Mouse (Mus musculus): ENCODE results near the gene Dut.
"Not testable (repeated sequence)": the region's sequence is repeated elsewhere in the genome, so short reads cannot be mapped to it uniquely, and the experiment has no call there.

Gene Dut

GRCm38 (mm10) chr2:125254630-125255029 is 7.6 kb downstream of the Dut start:
- DNase-seq (ENCODE audit: extremely low spot score, low spot score), result no peak

GRCm38 (mm10) chr2:125255886-125256285 is 8.9 kb downstream of the Dut start:
- DNase-seq (ENCODE audit: extremely low spot score, low spot score), result no peak

- no peak for DNase-seq (ENCODE audit: extremely low spot score, low spot score)
Measured at GRCm38 (mm10) chr2:125259230-125260120, 12.5 kb downstream of the Dut start.

- DNase-seq (ENCODE audit: extremely low spot score, low spot score), result no peak
Measured at GRCm38 (mm10) chr2:125260326-125260725, 13.3 kb downstream of the Dut start.

- DNase-seq (ENCODE audit: extremely low spot score, low spot score), result no peak
Measured at GRCm38 (mm10) chr2:125263056-125263455, 16.1 kb downstream of the Dut start.

- DNase-seq (ENCODE audit: extremely low spot score, low spot score), result no peak
Measured at GRCm38 (mm10) chr2:125263753-125264152, 16.8 kb downstream of the Dut start.

- DNase-seq (ENCODE audit: extremely low spot score, low spot score), result no peak
Measured at GRCm38 (mm10) chr2:125268876-125269275, 21.9 kb downstream of the Dut start.

GRCm38 (mm10) chr2:125275617-125276016 is 28.6 kb downstream of the Dut start:
- no peak for DNase-seq (ENCODE audit: extremely low spot score, low spot score)

GRCm38 (mm10) chr2:125276692-125277091 is 29.7 kb downstream of the Dut start:
- no peak for DNase-seq (ENCODE audit: extremely low spot score, low spot score)

- DNase-seq (ENCODE audit: extremely low spot score, low spot score), result no peak
Measured at GRCm38 (mm10) chr2:125278474-125278873, 31.5 kb downstream of the Dut start.

- not testable (repeated sequence) for DNase-seq (ENCODE audit: extremely low spot score, low spot score)
Measured at GRCm38 (mm10) chr2:125279995-125280394, 33.0 kb downstream of the Dut start.

- no peak for DNase-seq (ENCODE audit: extremely low spot score, low spot score)
Measured at GRCm38 (mm10) chr2:125282334-125283206, 35.6 kb downstream of the Dut start.

- no peak for DNase-seq (ENCODE audit: extremely low spot score, low spot score)
Measured at GRCm38 (mm10) chr2:125285777-125286176, 38.8 kb downstream of the Dut start.

GRCm38 (mm10) chr2:125290197-125290965 is 43.4 kb downstream of the Dut start:
- DNase-seq (ENCODE audit: extremely low spot score, low spot score), result no peak

- no peak for DNase-seq (ENCODE audit: extremely low spot score, low spot score)
Measured at GRCm38 (mm10) chr2:125291101-125291500, 44.1 kb downstream of the Dut start.

GRCm38 (mm10) chr2:125292616-125293015 is 45.6 kb downstream of the Dut start:
- no peak for DNase-seq (ENCODE audit: extremely low spot score, low spot score)

- no peak for DNase-seq (ENCODE audit: extremely low spot score, low spot score)
Measured at GRCm38 (mm10) chr2:125293969-125294491, 47.0 kb downstream of the Dut start.

- DNase-seq (ENCODE audit: extremely low spot score, low spot score), result no peak
Measured at GRCm38 (mm10) chr2:125295526-125295925, 48.5 kb downstream of the Dut start.

GRCm38 (mm10) chr2:125298841-125299240 is 51.9 kb downstream of the Dut start:
- no peak for DNase-seq (ENCODE audit: extremely low spot score, low spot score)

- DNase-seq (ENCODE audit: extremely low spot score, low spot score), result no peak
Measured at GRCm38 (mm10) chr2:125301877-125302624, 55.1 kb downstream of the Dut start.

GRCm38 (mm10) chr2:125302625-125302924 is 55.6 kb downstream of the Dut start:
- no peak for DNase-seq (ENCODE audit: extremely low spot score, low spot score)
